Mouse (Mus musculus) heart, adult 18-20 months (tissue): ENCODE measurements at regions not wholly inside any gene's neighbourhood (a gene's known extent, or its start where the extent isn't known, plus 50 kb on each side); places are given as distances from the start of the nearest gene placed in this dataset.

Source experiments
- DNase-seq, 2 experiments: peaks; one replicate each; pipeline ENCODE4 v3.0.0; 2021 to 2022; ENCODE audit warnings: mixed read lengths in 1 of 2

DNA sequence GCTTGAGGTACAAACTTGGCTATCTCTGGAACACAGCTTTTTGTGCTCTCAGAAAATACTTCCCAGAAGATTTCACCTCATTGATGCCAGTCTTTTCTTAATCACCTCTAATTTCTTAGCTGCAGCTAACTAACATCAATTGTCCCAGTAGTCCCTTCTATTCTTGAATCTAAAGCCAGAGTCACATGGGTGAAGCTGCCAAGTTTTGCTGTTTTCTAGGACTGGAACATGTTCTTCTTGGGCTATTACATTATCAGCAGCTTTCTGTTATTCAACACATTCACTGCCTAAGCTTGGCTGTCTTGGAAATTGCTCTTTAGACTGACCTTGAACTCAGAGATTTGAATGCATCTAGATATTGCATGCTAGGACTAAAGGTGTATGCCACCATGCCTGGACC is 583.9 kb downstream of the Cetn3 start:
- DNase-seq: peak; percentile 20 to 54

- DNase-seq: no peak
These were observed 588.7 kb downstream of the Cetn3 start for GRCm38 (mm10) chr13:82371579-82371978.

GRCm38 (mm10) chr13:82372612-82373011 is 589.7 kb downstream of the Cetn3 start:
- no peak for DNase-seq

DNA sequence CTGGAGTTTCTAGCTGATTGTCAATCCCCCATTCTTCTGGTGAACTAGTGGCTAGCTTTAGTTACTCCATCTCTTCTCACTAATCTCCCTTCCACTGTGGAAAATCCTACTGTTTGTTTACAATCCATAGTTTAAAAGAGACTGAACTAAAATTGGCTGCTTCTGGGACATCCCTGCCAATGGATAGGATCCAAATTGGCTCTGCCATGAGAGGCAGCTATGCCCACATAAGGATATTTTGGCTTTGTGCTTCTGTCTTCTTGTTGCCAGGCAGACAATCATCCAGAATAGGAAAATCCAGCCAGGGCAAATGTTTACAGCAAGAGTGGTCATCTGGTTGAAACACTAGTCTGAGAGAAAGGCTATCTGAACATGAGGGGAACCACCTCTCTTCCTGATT is 610.0 kb downstream of the Cetn3 start:
- DNase-seq: peak; percentile 10 to 22

DNA sequence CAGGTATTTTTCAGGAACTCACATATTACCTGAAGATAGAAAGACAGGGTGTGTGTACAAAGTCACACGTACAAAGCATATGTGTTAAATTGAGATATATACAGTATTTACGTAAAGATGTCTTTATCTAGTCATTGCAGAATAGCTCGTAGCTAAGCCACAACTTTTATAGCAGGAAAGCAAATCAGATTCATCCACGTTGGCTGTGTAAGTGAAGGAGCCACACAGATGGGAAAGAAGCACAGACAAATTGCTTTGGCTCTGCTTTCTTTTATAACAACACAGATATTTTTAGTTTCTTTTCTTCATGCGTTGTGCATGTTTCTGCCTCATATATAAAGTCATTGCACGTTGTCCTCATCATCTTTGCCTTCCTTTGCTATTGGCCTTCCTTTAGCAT is 610.6 kb downstream of the Cetn3 start:
- no peak for DNase-seq

GRCm38 (mm10) chr13:82413677-82414076 is 630.8 kb downstream of the Cetn3 start:
- DNase-seq: no peak

DNA sequence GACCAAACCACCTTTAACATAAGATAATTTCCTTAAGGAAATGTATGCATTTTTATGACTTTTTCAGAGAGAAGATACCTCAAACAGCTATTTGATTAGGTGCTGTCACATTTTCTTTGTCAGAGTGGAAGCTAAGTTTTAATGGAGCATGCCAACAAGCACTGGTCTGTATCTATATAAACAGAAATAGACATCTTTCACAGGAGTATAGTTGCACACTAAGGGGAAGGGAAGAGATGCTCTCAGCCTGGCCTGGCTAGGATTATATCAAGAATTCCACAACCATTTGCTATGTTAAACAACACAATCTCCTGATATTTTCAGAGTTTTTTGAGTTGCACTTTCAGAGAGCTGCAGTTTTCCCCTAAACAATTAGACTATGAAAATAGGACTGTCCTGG is 638.1 kb downstream of the Cetn3 start:
- DNase-seq: no peak

- no peak for DNase-seq
These were observed 641.2 kb downstream of the Cetn3 start for GRCm38 (mm10) chr13:82423911-82424654.

GRCm38 (mm10) chr13:82424732-82425341 is 642.0 kb downstream of the Cetn3 start:
- peak; percentile 37 to 57 for DNase-seq

- no peak for DNase-seq
These were observed 649.5 kb downstream of the Cetn3 start for GRCm38 (mm10) chr13:82432411-82432810.

GRCm38 (mm10) chr13:82439294-82439693 is 656.4 kb downstream of the Cetn3 start:
- DNase-seq: peak; percentile 12 to 38

DNA sequence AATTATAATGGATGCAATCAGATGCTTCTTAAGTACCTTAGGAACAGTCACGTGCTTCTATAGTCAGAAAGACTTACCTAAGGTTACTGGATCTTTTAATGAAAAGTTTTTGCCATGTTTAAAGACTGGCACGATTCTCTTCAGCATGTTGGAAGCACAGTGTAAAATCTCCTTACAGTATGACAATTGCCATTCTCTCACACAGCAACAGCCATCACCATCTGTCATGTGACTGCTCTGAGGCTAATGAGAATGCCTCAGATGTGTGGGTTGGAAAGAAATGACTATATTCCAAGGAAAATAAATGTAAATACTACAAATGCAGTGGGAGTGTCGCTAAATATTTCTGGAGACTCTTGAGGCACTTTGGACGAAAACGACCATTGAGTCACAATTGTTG is 670.8 kb downstream of the Cetn3 start:
- DNase-seq: no peak

GRCm38 (mm10) chr13:82483265-82483929 is 700.5 kb downstream of the Cetn3 start:
- no peak for DNase-seq

- peak in 1 of 2 experiments; percentile 3 for DNase-seq
These were observed 713.7 kb downstream of the Cetn3 start for GRCm38 (mm10) chr13:82496606-82497005.

- no peak for DNase-seq
These were observed 725.3 kb downstream of the Cetn3 start for GRCm38 (mm10) chr13:82508176-82508575.

- DNase-seq: no peak
These were observed 726.6 kb downstream of the Cetn3 start for GRCm38 (mm10) chr13:82509512-82509911.
